Mouse (Mus musculus): ENCODE data around the gene Aig1.

DNA sequence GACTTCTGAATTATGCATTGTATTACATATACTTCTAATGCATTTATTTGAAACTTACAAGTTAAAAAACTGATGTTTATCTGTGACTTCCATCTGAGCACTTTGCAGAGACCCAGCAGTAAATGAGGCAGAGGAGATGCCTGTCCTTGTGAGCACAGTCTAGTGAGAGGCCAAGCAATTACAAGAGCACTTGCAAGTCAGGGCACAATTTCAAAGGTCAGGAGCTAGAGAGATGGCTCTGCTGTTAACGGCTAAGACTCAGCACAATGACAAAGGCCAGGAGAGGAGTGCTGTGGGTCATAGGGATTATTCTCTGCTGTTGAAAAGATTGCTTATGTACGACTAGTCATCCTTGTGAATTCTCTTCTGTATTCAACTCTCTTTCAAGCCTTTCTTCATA is 209.0 kb downstream of the Aig1 start:
- TF ChIP-seq POLR2A (IDR thresholded peaks at IDR 0.05; ENCODE audit: low read depth, low read length): no peak
- no peak for TF ChIP-seq CTCF (IDR thresholded peaks at IDR 0.05; ENCODE audit: extremely low read depth, insufficient read depth, insufficient read length, insufficient replicate concordance)
